Mouse (Mus musculus) cerebellum, postnatal 25 days (tissue): ENCODE data around the gene Wnt2.

Experiments
- DNase-seq, 2 experiments: peaks; one replicate each; pipeline ENCODE4 v3.0.0; 2021; ENCODE audit warnings: mixed read lengths in 2 of 2

Gene Wnt2

GRCm38 (mm10) chr6:17977165-17977564 lies 53.2 kb downstream of the Wnt2 start:
- no peak for DNase-seq

- DNase-seq = peak in 1 of 2 experiments; percentile 46
Observed at GRCm38 (mm10) chr6:17974416-17974815, 56.0 kb downstream of the Wnt2 start.

GRCm38 (mm10) chr6:17971393-17971792 lies 59.0 kb downstream of the Wnt2 start:
- no peak for DNase-seq

- no peak for DNase-seq
Observed at GRCm38 (mm10) chr6:17969815-17970214, 60.6 kb downstream of the Wnt2 start.

DNA sequence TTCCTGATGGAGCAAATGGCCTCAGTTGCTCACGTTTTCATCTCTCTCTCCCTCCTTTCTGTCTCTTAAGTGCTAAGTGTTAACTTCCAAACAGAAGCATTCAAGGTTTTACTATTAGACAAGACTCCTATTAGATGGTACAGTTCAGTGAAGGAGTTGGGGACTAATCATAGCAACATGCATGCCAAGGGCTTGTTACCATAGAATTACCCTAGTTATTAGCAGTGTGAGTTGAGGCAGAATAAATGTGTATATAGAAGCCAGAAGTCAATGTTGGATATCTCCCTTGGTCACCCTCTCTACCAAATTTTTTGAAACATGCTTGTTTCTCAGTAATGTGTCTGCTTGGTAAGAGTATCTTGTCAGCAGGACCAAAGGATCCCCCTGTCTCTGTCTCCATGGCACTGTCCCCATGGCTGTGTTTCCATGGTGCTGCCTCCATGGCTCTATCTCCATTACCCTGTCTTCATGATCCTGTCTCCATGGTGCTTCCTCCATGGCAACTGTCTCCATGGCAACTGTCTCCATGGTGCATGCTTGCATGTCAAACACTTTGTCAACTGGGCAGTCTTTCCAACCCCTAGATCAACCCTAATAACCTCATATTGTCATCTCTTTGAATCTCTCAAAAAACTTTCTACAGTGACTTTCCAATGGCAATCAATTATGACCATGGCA lies 61.8 kb downstream of the Wnt2 start:
- no peak for DNase-seq

GRCm38 (mm10) chr6:17963455-17963854 lies 66.9 kb downstream of the Wnt2 start:
- DNase-seq = no peak

- no peak for DNase-seq
Observed at GRCm38 (mm10) chr6:17951779-17952178, 78.6 kb downstream of the Wnt2 start.

DNA sequence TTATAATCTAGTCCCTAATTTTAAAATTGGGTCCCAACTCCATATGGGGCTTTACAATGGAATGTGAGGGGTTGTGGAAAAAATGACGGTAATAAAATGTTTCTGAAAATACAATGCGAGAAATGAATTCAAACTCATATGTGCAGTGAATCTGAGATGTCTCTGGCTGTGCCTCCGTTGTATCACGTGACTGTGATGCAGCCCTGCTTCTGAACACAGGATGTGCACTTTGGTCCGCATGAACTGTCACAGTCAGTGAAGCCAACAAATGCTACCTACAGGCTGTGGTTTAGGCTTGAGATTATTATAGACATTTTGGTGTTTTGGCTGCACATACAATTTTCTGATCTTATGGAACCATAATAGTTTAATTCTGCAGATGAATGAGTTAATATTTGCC lies 81.3 kb downstream of the Wnt2 start:
- DNase-seq = no peak

DNA sequence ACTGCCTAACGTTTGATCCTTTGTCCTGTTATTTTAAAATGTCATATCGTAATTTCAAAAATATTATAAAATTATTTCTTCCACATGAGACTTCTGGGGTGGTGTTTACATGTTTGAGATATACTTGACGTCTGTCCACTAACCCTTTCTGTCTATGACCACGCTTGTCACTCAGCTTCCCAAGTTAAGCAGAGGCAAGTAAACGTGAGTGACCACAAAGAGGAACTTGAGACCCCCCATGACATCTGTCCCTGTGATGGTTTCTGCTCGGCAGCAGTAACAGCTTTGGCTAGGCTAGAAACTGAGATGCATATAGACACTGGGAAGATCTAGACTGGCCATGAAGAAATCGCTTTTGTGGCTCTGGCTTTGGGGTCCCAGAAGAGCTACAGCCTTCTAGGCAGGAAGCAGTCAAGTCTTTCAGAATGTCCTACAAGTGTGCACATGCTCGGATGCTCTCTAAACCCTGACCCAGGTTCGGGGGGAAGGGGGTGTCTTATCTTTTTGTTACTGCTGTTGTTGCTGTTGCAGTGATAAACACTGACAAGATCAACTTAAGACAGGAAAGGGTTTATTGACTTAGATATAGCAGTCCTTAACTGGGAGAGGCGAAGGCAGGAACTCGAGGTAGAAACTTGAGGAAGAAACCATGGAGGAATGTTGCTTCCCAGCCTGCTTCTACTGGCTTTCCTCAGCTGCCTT lies 83.1 kb downstream of the Wnt2 start:
- DNase-seq = no peak

DNA sequence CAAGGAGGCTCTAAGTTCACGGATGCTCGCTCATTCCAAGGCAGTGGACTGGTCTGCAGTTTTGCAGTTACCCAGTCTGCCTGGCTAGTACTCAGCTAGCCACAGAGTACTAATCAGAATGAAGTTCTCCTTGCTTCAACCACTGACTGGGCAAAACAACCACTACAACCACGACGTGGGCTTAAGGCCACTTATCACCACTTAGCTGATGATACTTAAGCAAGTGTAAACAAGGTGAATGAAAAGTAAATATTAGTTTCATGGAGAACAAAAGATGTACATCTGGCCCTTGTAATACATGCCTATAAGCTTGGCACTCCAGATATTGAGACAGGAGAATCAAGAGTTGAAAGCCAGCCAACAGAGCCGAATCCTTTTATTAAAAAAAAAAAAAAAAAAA lies 83.9 kb downstream of the Wnt2 start:
- no peak for DNase-seq

- DNase-seq = no peak
Observed at GRCm38 (mm10) chr6:17943877-17944617, 86.3 kb downstream of the Wnt2 start.

DNA sequence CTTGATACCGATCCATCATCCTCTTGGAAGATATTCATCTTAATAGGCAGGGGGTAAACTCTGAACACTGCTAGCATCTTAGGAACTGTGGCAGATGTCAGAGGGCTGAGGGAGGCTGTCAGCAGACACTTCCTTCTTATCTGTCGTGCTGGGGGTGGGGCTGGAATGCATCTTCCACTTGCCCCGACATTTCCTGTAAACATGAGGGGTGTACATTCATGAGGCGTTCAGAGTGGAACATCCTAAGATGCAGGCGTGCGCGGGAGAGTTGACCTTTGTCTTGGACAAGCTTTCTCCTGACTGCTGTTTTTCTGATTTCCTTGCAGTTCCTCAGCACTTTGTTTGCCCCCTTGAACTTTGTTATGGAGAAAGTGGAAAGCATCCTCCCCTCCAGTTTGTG lies 88.0 kb downstream of the Wnt2 start:
- no peak for DNase-seq

DNA sequence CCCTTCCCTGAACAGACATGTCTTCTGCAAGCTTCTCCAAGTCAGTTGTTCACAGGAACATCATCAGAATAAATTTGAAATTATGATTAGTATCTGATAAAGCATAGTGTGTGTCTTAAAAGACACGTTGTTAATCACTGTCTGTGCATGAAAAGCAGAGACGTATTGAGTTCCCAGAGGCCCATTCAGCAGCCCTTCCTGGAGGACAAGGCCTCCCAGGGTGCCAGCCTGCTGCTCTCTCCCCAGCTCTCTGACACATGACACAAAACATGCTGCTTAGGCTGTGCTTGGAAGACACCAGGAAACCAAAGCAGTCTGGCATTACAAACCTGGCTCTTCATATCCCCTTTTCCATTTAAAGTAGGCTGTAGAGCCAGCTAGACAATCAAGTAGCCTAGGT lies 88.5 kb downstream of the Wnt2 start:
- DNase-seq = peak in 1 of 2 experiments; percentile 38
